Mouse (Mus musculus) embryonic facial prominence, embryonic 11.5 days (tissue): ENCODE results near the gene Wrap53. TPM values are rescaled to one million over a fixed set of nuclear protein-coding genes. Genes with fewer than 3 reads are reported as not detected.

Experiments
- ATAC-seq: fragments of 200-750 bp; cut with Nextera tagmentation; replicated peaks from 2 replicates; pipeline ENCODE4 v1.8.0; 2017; ENCODE audit warnings: low read depth; ENCODE audit not compliant: insufficient number of reproducible peaks, low FRiP score, low TSS enrichment
- DNase-seq: peaks from one replicate; pipeline ENCODE4 v3.0.0-alpha.2; 2015; ENCODE audit warnings: low spot score
- H3K27ac ChIP-seq: fragments of 300-500 bp; sonication (generic); replicated peaks from 2 replicates; pipeline ENCODE4 v1.5.1; 2014; ENCODE audit warnings: mild to moderate bottlenecking, low read depth, low read length, control low read depth
- H3K27me3 ChIP-seq: fragments of 300-500 bp; sonication (generic); 2 replicates; pipeline ENCODE4 v1.6.1; 2014; ENCODE audit warnings: mild to moderate bottlenecking, low read length, moderate library complexity, mixed read lengths; ENCODE audit not compliant: control insufficient read depth, insufficient read depth
- H3K36me3 ChIP-seq: fragments of 300-500 bp; sonication (generic); replicated peaks from 2 replicates; pipeline ENCODE4 v1.6.1; 2014; ENCODE audit warnings: low read depth, mild to moderate bottlenecking, low read length, moderate library complexity, mixed read lengths; ENCODE audit not compliant: control insufficient read depth, insufficient read depth
- H3K4me1 ChIP-seq: fragments of 300-500 bp; sonication (generic); 2 replicates; pipeline ENCODE4 v1.6.1; 2014; ENCODE audit warnings: low read length, mixed read lengths; ENCODE audit not compliant: control insufficient read depth, insufficient read depth
- H3K4me2 ChIP-seq: fragments of 300-500 bp; sonication (generic); 2 replicates; pipeline ENCODE4 v1.6.1; 2014; ENCODE audit warnings: low read depth, mild to moderate bottlenecking, control low read depth, low read length, moderate library complexity
- H3K4me3 ChIP-seq: fragments of 300-500 bp; sonication (generic); 2 replicates; pipeline ENCODE4 v1.5.1; 2014; ENCODE audit warnings: low read depth, low read length, control low read depth
- H3K9ac ChIP-seq: fragments of 300-500 bp; sonication (generic); replicated peaks from 2 replicates; pipeline ENCODE4 v1.6.1; 2014; ENCODE audit warnings: mild to moderate bottlenecking, control low read depth, low read length
- H3K9me3 ChIP-seq: fragments of 300-500 bp; sonication (generic); replicated peaks from 2 replicates; pipeline ENCODE4 v1.6.1; 2016; ENCODE audit warnings: mild to moderate bottlenecking, low read length, inconsistent platforms, mixed read lengths; ENCODE audit not compliant: control insufficient read depth
- WGBS: fragments of 180-500 bp; shearing (Covaris S2); extraction: QIAGEN DNeasy Blood & Tissue Kit; methylation state at CpG from one replicate; pipeline ENCODE4 v1.1.7; 2014; 5-methylcytosine and 5-hydroxymethylcytosine counted together
- polyA plus RNA-seq: library from polyadenylated mRNA; unstranded; fragments of >200 nt; fragmentation: Nextera tagmentation; extraction: Ambion mirVana; gene quantifications from 2 replicates; pipeline ENCODE4 v1.2.1, GENCODE M21; 2014

Gene Wrap53
- polyA plus RNA-seq, 1 experiment from 2014 or later = 40.2 TPM

DNA sequence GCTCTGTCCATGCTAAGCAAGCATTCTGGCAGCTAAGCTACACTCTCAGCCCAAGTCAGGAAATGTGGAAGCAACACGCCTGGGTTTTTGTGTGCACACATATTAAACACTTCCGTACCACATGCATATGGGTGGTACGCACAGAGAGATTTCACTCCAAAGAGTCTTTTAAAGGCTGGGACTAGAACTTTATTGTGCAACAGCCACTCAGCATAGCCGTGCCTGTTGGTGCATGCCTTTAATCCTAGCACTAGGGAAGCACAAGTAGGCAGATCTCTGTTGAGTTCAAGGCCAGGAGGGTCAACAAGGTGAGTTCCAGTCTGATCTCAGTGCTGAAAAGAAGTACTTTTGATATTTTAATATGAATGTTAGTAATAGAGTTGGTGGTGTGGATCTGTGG, 56.4 kb downstream of the Wrap53 start:
- Histone ChIP-seq H3K4me1 (no peaks in the 10 kb centered on the region; the same call in 1 of the 2 replicates), H3K4me3 (no peak overlapping the region), H3K36me3 (no peaks in the 10 kb centered on the region), H3K27me3 (no peaks in the 10 kb centered on the region), H3K27ac (no peak overlapping the region), H3K9me3 (no peaks in the 10 kb centered on the region), H3K9ac (no peak overlapping the region), H3K4me2 (no peak overlapping the region)
- ATAC-seq = no peak
- WGBS = 87% methylated on average over 4 of the region's 4 CpGs
- DNase-seq = no peak

DNA sequence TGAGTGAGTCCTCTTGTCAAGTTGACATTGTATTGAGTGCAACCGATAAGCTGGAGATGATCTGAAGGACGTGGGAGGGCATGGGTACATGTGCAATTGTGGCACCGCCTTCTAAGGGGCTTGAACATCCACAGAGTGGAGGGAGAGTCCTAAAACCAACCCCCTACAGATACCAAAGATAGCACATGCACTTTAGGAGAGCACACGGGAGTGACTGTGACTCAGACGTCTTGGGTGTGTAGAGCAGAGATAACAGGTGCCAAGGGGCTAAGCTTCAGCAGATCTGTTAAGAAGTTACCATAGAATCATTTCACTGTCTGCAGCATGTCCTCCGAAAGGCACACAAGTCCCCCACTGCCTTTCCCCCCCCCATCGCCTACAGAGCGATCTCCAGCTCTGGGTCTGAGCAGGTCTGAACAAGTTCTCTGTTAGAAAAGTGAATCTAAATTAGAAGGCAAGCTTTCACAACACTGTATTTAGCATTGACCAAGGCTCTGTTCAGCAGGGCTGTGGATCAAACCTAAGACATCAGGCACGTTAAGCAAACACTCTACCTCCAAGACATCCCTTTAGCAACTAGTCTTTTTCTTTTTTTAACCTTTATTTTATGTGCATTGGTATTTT, 58.4 kb downstream of the Wrap53 start:
- H3K4me3 ChIP-seq = no peak overlapping the region
- WGBS = 84% methylated on average over 9 of the region's 9 CpGs
- no peaks in the 10 kb centered on the region for H3K4me1 ChIP-seq
- H3K27me3 ChIP-seq = no peaks in the 10 kb centered on the region
- H3K4me2 ChIP-seq = no peak overlapping the region
- DNase-seq (no peak), ATAC-seq (no peak)
- H3K9ac ChIP-seq = no peak overlapping the region
- H3K27ac ChIP-seq = no peak overlapping the region
- no peaks in the 10 kb centered on the region for H3K9me3 ChIP-seq
- no peaks in the 10 kb centered on the region for H3K36me3 ChIP-seq

DNA sequence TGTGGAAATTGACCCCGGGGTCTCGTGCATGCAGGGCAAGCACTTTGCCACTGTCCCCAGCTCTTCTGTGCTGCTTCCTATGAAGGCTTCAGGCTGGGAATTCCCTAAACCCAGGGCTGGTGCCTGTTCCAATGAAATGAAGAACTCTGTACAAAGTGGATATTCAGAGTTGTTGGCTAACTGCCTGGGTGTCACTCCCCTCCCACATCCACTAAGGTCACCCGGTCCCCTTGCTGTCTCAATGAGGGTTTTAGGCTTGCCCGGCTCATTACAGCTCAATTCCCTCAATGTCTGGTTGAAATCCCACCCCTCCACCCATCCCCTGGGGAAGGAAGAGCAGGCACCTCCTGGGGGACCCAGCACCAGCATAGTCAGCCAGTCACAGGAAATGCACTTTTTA, 60.1 kb downstream of the Wrap53 start:
- ATAC-seq (no peak), DNase-seq (no peak)
- Histone ChIP-seq H3K4me1 (no peaks in the 10 kb centered on the region), H3K9ac (no peak overlapping the region), H3K36me3 (no peaks in the 10 kb centered on the region), H3K4me2 (no peak overlapping the region), H3K27ac (no peak overlapping the region), H3K27me3 (no peaks in the 10 kb centered on the region), H3K9me3 (no peaks in the 10 kb centered on the region), H3K4me3 (no peak overlapping the region)
- WGBS = 76% methylated on average over 4 of the region's 4 CpGs

DNA sequence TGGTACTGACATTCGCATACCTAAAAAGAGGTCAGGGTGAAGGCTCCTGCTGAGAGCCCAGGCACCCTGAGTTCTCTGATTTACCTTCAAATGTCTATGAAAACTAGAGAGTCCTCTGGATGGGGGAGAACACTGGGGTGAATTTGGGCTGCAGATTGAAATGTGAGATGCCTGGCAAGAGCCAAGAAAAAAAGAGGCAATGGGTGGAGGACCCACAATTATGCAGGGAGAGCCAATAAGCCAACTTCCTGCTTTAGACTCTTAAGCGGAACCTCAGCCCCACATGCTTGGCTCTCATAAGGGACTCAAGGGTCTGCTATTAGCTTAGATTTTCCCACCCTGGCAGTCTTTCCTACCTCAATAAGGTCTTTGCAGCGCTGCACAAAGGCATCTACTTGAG, 63.4 kb downstream of the Wrap53 start:
- Histone ChIP-seq H3K4me1 (no peaks in the 10 kb centered on the region), H3K27ac (no peak overlapping the region), H3K9me3 (no peaks in the 10 kb centered on the region), H3K9ac (no peak overlapping the region), H3K27me3 (no peaks in the 10 kb centered on the region), H3K4me2 (no peak overlapping the region), H3K4me3 (no peak overlapping the region), H3K36me3 (no peaks in the 10 kb centered on the region)
- ATAC-seq (no peak), DNase-seq (no peak)
- WGBS = 69% methylated on average over 3 of the region's 3 CpGs

DNA sequence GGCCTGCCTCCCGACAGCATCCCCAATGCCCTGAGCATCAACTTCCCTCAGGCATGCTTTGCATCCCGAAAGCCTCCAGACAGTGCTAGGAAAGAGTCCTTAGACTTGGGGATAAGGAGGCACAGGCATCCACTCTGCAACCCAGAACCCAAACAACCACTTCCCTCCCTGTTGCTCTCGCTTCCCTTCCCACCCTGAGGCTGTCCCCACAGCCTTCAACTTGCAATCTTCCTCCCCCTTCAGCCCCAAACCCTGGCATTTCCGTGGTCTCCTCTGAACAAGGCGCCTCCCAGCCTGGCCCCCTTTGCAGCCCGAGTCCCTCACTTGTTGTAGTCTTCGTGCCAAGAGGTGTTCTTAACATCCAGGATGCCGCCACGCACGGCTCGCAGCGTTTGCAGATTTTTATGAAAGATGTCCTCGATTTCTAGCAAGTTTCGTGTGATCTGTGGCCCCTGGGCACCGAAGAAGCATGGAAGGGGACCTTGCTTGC, 63.9 kb downstream of the Wrap53 start:
- DNase-seq = no peak
- no peak overlapping the region for H3K4me2 ChIP-seq
- no peaks in the 10 kb centered on the region for H3K9me3 ChIP-seq
- no peak overlapping the region for H3K4me3 ChIP-seq
- H3K9ac ChIP-seq = no peak overlapping the region
- H3K36me3 ChIP-seq = no peaks in the 10 kb centered on the region
- no peaks in the 10 kb centered on the region for H3K4me1 ChIP-seq
- WGBS = 60% methylated on average over 15 of the region's 15 CpGs
- ATAC-seq = no peak
- no peak overlapping the region for H3K27ac ChIP-seq
- no peaks in the 10 kb centered on the region for H3K27me3 ChIP-seq

DNA sequence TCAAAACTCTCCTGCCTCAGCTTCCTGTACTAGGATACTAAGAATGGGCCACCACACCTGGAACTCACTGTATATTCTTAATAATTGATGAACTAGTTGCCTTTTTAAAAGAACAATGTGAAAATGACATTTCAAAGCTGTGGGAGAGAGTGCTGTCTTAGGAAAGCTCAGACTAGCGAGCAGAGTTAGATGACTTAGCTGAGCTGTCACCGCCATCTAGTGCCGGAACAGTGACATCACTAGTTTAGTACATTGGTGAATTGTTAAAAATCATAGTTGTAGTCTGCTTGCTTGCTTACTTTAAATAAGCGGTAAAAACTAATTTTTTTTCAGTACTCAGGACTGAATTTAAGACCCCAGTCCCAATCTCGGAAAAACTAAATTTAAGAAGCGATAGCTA, 66.2 kb downstream of the Wrap53 start:
- no peak overlapping the region for H3K4me3 ChIP-seq
- H3K9me3 ChIP-seq = no peaks in the 10 kb centered on the region
- no peak overlapping the region for H3K27ac ChIP-seq
- ATAC-seq = no peak
- no peaks in the 10 kb centered on the region for H3K4me1 ChIP-seq
- H3K4me2 ChIP-seq = no peak overlapping the region
- WGBS = 10% methylated on average over 6 of the region's 6 CpGs
- H3K36me3 ChIP-seq = no peaks in the 10 kb centered on the region
- DNase-seq = peak; percentile 80
- H3K27me3 ChIP-seq = no peaks in the 10 kb centered on the region
- H3K9ac ChIP-seq = no peak overlapping the region

Other genes starting within 250 kb of the Wrap53 start
- gene Rnf227, start 239.8 kb downstream of the Wrap53 start, polyA plus RNA-seq = 23.7 and 25.2 TPM in 2 replicates
- 48.0 and 52.1 TPM in 2 replicates for gene Chd3, start 210.8 kb downstream of the Wrap53 start, polyA plus RNA-seq
- 123 and 135 TPM in 2 replicates for gene Naa38, start 184.8 kb downstream of the Wrap53 start, polyA plus RNA-seq
- 33.3 TPM in 2 replicates for gene Cyb5d1, start 184.6 kb downstream of the Wrap53 start, polyA plus RNA-seq
- 13.6 and 18.1 TPM in 2 replicates for gene Tmem88, start 182.0 kb downstream of the Wrap53 start, polyA plus RNA-seq
- 25.9 and 26.2 TPM in 2 replicates for gene Kdm6b, start 166.6 kb downstream of the Wrap53 start, polyA plus RNA-seq
- 1.5 and 2.1 TPM in 2 replicates for gene Dnah2, start 31.1 kb downstream of the Wrap53 start, polyA plus RNA-seq
- 11.2 and 11.3 TPM in 2 replicates for gene Efnb3, start 20.1 kb downstream of the Wrap53 start, polyA plus RNA-seq
- 200 and 215 TPM in 2 replicates for gene Trp53, start 104 bp upstream of the Wrap53 start, polyA plus RNA-seq
- gene Atp1b2, start 25.7 kb upstream of the Wrap53 start, polyA plus RNA-seq = 5.2 and 6.0 TPM in 2 replicates
- 0.14 TPM in 1 of 2 replicates, not detected in the other for gene Shbg, start 37.6 kb upstream of the Wrap53 start, polyA plus RNA-seq
- 15.0 and 19.4 TPM in 2 replicates for gene Sat2, start 41.8 kb upstream of the Wrap53 start, polyA plus RNA-seq
- 24.3 and 30.9 TPM in 2 replicates for gene Fxr2, start 52.7 kb upstream of the Wrap53 start, polyA plus RNA-seq
- gene Sox15, start 75.1 kb upstream of the Wrap53 start, polyA plus RNA-seq = not detected in 2 replicates
- 25.9 and 28.0 TPM in 2 replicates for gene Mpdu1, start 82.4 kb upstream of the Wrap53 start, polyA plus RNA-seq
- 5.5 and 7.6 TPM in 2 replicates for gene Cd68, start 85.9 kb upstream of the Wrap53 start, polyA plus RNA-seq
- 959 and 1,000 TPM in 2 replicates for gene Eif4a1, start 92.2 kb upstream of the Wrap53 start, polyA plus RNA-seq
- 106 and 108 TPM in 2 replicates for gene Senp3, start 101.8 kb upstream of the Wrap53 start, polyA plus RNA-seq
- gene Tnfsf13, start 105.5 kb upstream of the Wrap53 start, polyA plus RNA-seq = 0.24 and 0.42 TPM in 2 replicates
- 3.6 and 4.3 TPM in 2 replicates for gene Tnfsf12, start 115.6 kb upstream of the Wrap53 start, polyA plus RNA-seq
- gene Tnfsfm13, start 115.8 kb upstream of the Wrap53 start, polyA plus RNA-seq = 1.2 and 1.5 TPM in 2 replicates
- gene Polr2a, start 178.4 kb upstream of the Wrap53 start, polyA plus RNA-seq = 51.4 and 56.5 TPM in 2 replicates
- 0.18 TPM in 1 of 2 replicates, not detected in the other for gene Slc35g3, start 181.7 kb upstream of the Wrap53 start, polyA plus RNA-seq
- gene Zbtb4, start 185.7 kb upstream of the Wrap53 start, polyA plus RNA-seq = 1.1 and 1.2 TPM in 2 replicates
- gene Chrnb1, start 215.7 kb upstream of the Wrap53 start, polyA plus RNA-seq = 3.0 and 3.6 TPM in 2 replicates
- gene Fgf11, start 221.6 kb upstream of the Wrap53 start, polyA plus RNA-seq = 0.92 and 0.97 TPM in 2 replicates
- gene Tmem102, start 225.4 kb upstream of the Wrap53 start, polyA plus RNA-seq = 2.1 and 2.8 TPM in 2 replicates
- gene Gm39566, start 235.0 kb upstream of the Wrap53 start, polyA plus RNA-seq = not detected in 2 replicates
- gene Spem2, start 238.2 kb upstream of the Wrap53 start, polyA plus RNA-seq = not detected in 2 replicates
- gene Spem1, start 241.9 kb upstream of the Wrap53 start, polyA plus RNA-seq = 0.27 TPM in 1 of 2 replicates, not detected in the other